Mouse (Mus musculus): Measurements from ENCODE around the gene 2410137M14Rik. TPM values are rescaled to one million over a fixed set of nuclear protein-coding genes. Genes with fewer than 3 reads are reported as not detected.

2410137M14Rik gene
- not detected for polyA plus RNA-seq (2017; shearing (Covaris generic))

DNA sequence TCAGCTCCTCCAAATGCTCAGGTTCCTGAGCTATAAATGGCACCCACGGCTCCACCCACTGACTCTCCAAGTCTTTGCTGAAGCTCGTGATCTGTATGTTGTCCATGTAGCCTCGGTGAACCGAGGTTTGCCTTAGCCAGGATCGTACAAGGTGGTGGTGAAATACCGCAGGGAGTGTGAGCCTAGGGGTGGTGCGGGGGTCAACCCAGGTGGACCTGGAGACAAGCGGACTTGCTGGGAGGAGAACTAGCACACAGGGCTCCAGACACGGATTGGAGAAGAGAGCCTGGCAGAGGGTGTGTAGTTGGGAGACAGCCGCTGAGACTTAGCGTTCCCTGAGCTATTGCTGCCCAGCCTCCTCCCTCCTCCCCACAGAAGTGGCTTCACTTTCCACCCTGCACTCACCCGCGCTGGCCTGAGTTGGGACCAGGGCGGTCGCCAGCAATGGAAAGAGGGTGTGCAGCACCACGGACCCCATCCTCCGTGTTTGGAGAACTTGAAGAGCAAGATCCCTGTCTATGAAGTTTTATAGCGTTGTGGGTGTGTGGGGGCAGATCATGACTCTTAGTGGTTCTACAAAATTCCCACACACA lies at the start of gene 2410137M14Rik:
Gene 2410137M14Rik, minus strand, starts transcription at position 17 of the 593 bp plus-strand sequence.

DNA sequence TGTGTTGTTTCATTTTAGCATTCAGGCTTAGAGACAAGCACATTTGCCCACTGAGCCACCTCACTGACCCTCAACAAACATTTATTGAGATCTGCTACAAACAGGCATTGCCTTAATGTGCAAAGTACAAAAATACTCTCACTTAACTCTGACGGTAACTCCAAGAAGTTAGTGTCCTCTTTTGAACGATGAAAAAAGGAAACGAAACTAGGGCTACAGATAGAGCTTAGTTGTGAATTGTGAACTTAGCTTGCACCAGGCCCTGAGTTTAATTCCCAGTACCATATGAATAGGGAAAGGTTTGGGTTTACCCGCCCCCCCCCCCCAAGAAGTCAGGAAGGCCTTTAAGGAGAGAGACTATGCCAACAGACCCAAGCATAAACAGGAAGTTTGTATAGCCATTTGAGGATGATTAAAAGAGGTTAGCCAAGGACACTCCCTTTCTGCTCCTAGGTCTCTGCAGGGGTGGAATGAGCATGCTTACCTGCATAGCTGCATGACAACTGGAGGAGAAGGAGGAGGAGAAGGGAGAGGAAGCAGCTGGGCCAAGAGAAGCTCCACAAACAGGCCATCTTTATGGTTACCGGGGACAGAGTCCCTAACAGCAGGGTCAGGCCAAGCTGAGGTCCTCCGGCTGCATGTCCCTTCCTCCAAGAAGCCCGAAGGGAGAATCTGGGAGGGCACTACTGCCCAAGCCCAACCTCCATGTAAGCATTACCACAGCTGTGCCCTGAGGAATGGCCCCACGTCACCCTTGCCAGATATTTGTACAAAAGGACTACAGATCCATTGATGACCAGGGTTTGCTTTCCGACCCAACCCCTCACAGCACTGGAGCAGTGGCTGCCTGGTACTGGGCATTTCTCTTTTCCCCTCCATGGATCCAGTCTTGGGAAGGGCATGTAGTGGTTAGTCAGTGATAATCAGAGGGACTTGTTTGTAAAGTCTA lies 41.9 kb upstream of the 2410137M14Rik start, which contains the start of gene Mog:
Gene Mog, minus strand, starts transcription at position 771 of the 949 bp plus-strand sequence.

DNA sequence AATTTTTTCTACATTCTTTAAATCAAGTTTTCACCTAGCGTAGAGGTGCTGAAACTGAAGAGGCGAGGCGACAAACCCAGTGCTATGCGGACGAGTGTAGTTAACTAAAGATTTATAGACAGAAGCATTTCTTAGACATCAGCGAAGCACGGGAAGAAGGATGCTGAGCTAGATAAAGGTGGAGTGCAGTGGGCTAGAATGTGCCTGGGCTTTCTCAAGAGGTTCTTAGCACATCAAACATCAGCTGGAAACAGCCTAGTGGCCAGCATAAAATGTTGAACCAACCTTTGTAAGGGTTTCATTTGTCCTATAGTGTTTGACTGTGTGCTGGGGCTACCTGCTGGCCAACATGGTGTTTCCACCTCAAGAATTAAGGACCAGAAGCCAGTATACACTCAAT lies 19.8 kb upstream of the 2410137M14Rik start, which contains the start of gene Zfp57:
Gene Zfp57, plus strand, starts transcription at position 301 of the 400 bp plus-strand sequence.

DNA sequence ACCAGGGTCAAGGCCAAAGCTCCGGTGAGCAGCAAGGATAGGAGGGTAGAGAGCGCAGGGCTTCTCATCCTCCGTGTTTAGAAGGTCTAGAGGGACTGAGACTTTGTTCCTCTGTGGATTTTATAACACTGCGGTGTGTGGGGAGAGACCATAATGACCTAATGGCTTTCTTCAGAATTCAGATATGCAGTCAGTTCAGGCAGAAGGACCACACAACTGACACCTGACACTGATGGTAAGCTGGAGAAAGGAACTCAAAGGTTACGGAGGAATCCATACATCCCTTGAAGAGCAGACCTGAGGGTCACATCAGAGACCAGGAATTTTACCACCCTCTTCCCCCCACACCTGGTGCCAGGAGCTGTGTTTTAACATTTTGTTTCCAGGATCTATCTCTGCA lies 8.4 kb upstream of the 2410137M14Rik start, which contains the start of gene H2-M5:
Gene H2-M5, minus strand, starts transcription at position 101 of the 400 bp plus-strand sequence.

DNA sequence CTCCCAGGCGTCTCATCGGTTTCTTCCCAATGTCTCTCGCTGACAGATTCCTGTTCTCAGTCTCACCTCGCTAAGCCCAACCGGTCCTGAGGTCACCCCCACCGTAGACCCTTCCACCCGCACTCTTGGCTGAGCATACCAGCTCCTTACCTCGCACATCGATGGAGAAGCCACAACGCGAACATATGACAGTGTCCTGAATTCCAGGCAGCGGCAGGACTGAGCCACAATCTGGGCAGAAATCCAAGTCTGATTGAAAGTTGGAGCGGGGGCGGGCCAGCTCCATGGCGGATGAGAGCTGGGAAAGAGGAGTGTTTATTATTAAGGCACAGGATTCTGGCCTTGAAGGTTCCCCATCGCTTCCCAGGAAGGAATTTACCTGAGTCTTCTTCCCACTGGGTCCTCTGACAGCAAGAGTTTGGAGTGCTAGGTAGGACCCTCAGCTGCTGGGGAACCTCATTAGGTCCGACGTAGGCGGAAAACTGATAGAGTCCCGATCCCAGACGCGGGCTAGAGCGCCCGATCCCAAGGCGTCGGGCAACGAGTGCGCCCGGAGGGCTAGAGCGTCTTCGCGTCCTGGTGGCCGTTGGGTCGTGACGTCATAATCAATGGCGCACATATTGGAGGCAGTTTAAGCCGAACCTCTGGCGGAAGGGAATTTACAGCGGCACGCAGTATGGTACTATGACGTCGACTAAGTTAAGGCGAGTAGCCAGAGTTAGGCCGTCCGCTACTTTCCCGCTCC lies 22.9 kb downstream of the 2410137M14Rik start, which contains the start of the genes Znrd1 and Znrd1as:
Gene Znrd1, minus strand, starts transcription at position 561 of the 745 bp plus-strand sequence.
Gene Znrd1as, plus strand, starts transcription at position 594 of the 745 bp plus-strand sequence.

DNA sequence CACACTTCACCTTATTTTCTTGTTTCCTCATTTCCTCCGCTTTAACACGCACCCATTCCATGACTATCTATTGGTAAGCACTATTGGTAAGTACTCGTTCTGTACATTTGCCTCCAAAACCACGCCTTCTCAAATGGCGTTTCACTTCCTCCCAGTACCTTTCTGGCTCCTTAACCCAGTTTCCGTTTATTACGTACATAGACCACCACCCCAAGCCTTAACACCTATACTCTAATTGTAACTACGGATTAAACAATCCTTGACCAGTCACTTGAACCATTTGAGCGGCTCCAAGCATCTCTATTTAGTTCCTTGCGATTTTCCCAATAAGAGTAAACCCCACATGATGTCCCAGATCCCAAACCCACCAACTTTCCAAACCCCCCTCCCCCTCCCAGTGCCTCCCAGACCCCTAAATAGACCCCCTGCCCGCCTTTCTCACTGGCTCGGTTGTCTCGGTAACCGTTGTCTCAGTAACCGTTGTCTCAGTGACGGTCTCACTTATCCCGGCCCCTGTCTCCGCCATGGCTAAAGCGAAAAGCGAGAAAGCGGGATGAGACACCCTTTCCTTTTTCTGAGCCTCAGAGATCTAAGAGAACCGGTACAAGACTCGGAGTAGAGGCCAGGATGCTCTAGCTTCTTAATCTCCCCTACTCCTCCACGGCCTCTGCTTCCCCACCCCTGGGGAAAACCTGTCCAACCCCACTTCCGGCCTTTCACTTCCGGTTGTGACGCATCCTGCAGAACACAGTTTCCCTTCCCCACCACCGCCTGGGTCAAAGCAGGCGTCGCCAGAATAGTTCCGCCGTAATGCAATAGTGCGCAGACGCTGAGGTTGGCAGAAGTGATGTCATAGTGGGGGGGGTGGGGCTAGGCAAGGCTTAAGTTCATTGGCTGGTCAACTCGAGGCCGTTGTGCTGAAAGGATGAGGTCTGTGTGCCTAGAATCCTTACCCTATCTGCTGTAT lies 29.8 kb downstream of the 2410137M14Rik start, which contains the start of gene Ppp1r11:
Gene Ppp1r11, minus strand, starts transcription at position 761 of the 967 bp plus-strand sequence.

DNA sequence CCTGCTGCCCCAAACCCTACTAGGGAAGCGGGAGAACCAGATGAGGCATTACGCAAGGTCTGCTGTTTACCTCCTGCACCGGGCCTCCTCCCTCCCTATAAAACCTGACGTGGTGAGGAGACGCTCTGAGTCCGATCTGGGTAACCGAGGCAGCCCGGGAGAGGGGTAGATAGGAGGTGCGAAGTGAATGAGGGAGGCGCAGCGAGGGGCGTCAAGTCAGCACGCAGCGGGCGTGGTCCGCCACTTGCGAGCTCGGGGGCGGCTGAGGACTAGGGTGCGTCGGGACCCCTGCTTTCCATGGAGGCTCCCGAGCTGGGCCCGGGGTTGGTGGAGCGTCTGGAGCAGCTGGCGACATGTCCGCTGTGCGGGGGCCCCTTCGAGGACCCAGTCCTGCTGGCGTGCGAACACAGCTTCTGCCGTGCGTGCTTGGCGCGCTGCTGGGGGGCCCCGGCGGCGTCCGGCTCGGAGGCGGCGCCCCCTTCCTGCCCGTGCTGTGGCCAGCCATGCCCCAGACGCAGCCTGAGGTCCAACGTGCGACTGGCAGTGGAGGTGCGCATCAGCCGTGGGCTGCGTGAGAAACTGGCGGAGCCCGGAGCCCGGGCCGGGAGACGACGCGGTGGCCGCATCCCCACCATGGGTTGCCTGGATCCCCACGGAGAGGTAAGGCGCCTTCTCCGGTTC lies 38.1 kb downstream of the 2410137M14Rik start, which contains the start of gene Rnf39:
Gene Rnf39, plus strand, starts transcription at position 128 of the 681 bp plus-strand sequence.

Other genes with a start within 250 kb of the 2410137M14Rik start
- not detected for gene H2-M10.5, start 208.3 kb downstream of the 2410137M14Rik start, polyA plus RNA-seq (2017; shearing (Covaris generic))
- not detected for gene H2-M10.6, start 169.1 kb downstream of the 2410137M14Rik start, polyA plus RNA-seq (2017; shearing (Covaris generic))
- gene Trim26, start 144.1 kb downstream of the 2410137M14Rik start, polyA plus RNA-seq (2017; shearing (Covaris generic)) = 139 TPM
- not detected for gene Trim15, start 114.0 kb downstream of the 2410137M14Rik start, polyA plus RNA-seq (2017; shearing (Covaris generic))
- gene Trim10, start 111.7 kb downstream of the 2410137M14Rik start, polyA plus RNA-seq (2017; shearing (Covaris generic)) = not detected
- gene Trim40, start 91.1 kb downstream of the 2410137M14Rik start, polyA plus RNA-seq (2017; shearing (Covaris generic)) = not detected
- not detected for gene Trim31, start 83.1 kb downstream of the 2410137M14Rik start, polyA plus RNA-seq (2017; shearing (Covaris generic))
- gene Rnf39, start 38.3 kb downstream of the 2410137M14Rik start, polyA plus RNA-seq (2017; shearing (Covaris generic)) = 2.3 TPM
- gene Ppp1r11, start 29.5 kb downstream of the 2410137M14Rik start, polyA plus RNA-seq (2017; shearing (Covaris generic)) = 312 TPM
- 146 TPM for gene Znrd1, start 22.7 kb downstream of the 2410137M14Rik start, polyA plus RNA-seq (2017; shearing (Covaris generic))
- gene Znrd1as, start 22.6 kb downstream of the 2410137M14Rik start, polyA plus RNA-seq (2017; shearing (Covaris generic)) = 2.4 TPM
- gene H2-M5, start 8.3 kb upstream of the 2410137M14Rik start, polyA plus RNA-seq (2017; shearing (Covaris generic)) = 0.21 TPM
- gene Zfp57, start 19.9 kb upstream of the 2410137M14Rik start, polyA plus RNA-seq (2017; shearing (Covaris generic)) = not detected
- not detected for gene Mog, start 42.2 kb upstream of the 2410137M14Rik start, polyA plus RNA-seq (2017; shearing (Covaris generic))
- 12.6 TPM for gene Gabbr1, start 64.7 kb upstream of the 2410137M14Rik start, polyA plus RNA-seq (2017; shearing (Covaris generic))
- gene Olfr90, start 107.3 kb upstream of the 2410137M14Rik start, polyA plus RNA-seq (2017; shearing (Covaris generic)) = 0.17 TPM
- not detected for gene Olfr91, start 117.0 kb upstream of the 2410137M14Rik start, polyA plus RNA-seq (2017; shearing (Covaris generic))
- gene Olfr92, start 138.9 kb upstream of the 2410137M14Rik start, polyA plus RNA-seq (2017; shearing (Covaris generic)) = not detected
- gene Olfr93, start 180.3 kb upstream of the 2410137M14Rik start, polyA plus RNA-seq (2017; shearing (Covaris generic)) = not detected
- gene Ubd, start 212.7 kb upstream of the 2410137M14Rik start, polyA plus RNA-seq (2017; shearing (Covaris generic)) = not detected
- gene Olfr94, start 219.8 kb upstream of the 2410137M14Rik start, polyA plus RNA-seq (2017; shearing (Covaris generic)) = not detected
- 0.07 TPM for gene Olfr95, start 231.9 kb upstream of the 2410137M14Rik start, polyA plus RNA-seq (2017; shearing (Covaris generic))
- gene Olfr96, start 238.9 kb upstream of the 2410137M14Rik start, polyA plus RNA-seq (2017; shearing (Covaris generic)) = not detected